Mouse (Mus musculus) heart, adult 2 months (tissue): ENCODE data around the gene Rbmxl2.

Experiments used
- CTCF ChIP-seq: fragments of 200-600 bp; IDR thresholded peaks from 2 replicates; pipeline ENCODE4 v1.8.1; 2022; ENCODE audit warnings: antibody characterized with exemption, mild to moderate bottlenecking, moderate library complexity
- POLR2A ChIP-seq: fragments of 200-500 bp; IDR thresholded peaks from 2 replicates; pipeline ENCODE4 v1.6.1; 2011; ENCODE audit warnings: mild to moderate bottlenecking, low read depth, low read length, control low read depth; ENCODE audit not compliant: insufficient read depth

DNA sequence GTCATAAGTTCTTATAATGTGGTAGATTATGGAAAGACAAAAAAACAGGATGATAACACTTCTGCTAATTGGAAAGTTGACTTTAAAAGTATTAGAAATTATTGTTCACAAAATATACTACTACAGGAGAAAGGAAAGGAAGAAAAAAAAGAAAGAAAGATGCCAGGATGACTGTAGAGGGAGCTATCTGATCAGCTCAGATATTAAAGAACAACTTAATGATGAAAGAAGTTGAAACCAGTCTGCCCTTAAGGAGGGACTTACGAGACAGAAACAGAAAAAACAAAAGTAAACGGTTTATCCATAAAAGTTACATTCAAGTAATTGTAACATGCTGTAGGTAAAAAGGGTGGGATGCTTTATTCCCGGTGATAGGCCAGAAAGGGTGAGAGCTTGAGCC, 28.3 kb downstream of the Rbmxl2 start:
- TF ChIP-seq POLR2A (no peak), CTCF (no peak)
